Mouse (Mus musculus) B cell, adult (primary cell): ENCODE measurements around the gene Efs. TPM values are rescaled to one million over a fixed set of nuclear protein-coding genes. Genes with fewer than 3 reads are reported as not detected.

Source experiments
- total RNA-seq: library from RNA; stranded (reverse); gene quantifications from 4 replicates; pipeline ENCODE4 v1.2.4, GENCODE M21; 2023; ENCODE audit not compliant: inconsistent age

Efs gene
- total RNA-seq = not detected in 4 replicates

DNA sequence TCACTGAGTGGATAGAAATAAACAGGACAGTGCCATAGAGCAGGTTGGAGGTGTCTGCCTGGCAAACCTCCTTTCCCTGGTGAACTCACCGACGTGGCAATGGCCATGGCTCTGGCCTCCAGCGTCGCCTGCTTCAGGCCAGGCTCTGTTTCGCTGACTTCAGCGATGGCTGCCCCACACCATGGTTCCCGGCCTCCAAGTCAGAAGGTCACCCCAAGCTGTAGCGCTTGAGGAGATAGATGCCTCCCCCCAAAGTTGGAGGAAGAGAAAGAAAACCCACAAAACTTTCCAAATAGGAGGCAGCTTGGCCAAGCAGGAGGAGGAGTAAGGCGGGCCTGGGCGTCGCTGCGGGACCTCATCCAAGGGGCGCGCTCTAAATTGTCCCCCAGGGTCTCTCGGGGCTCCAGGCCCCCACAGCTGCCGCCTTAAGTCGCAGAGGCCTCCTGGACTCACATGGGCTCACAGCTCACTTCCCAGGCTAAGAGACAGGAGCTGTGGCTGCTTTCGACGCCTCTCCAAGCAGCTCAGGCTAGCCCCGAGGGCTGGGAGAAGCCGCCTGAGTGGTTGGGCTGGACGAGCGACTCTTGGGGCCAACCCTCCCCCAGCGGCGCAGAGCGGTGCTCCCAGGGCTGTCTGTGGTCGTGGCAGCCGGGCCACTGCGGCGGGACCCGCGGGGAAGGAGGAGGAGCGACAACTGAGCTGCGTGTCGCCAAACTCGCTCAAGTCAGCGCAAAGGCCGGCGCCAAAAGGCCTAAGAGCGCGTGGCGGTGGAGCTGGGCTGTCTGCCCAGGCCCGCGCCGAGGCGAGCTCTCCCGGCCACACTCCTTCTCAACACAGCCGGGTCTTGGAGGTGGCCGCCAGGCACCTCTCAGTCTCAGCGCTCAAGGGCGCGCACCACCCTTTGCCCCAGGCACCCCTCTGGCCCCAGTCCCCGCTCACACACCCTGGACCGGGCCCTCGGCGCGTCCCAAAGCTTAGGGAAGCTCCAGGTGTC, at the start of gene Efs:
Gene Efs (minus strand): TSS at position 778 of the 994 bp plus-strand sequence.

DNA sequence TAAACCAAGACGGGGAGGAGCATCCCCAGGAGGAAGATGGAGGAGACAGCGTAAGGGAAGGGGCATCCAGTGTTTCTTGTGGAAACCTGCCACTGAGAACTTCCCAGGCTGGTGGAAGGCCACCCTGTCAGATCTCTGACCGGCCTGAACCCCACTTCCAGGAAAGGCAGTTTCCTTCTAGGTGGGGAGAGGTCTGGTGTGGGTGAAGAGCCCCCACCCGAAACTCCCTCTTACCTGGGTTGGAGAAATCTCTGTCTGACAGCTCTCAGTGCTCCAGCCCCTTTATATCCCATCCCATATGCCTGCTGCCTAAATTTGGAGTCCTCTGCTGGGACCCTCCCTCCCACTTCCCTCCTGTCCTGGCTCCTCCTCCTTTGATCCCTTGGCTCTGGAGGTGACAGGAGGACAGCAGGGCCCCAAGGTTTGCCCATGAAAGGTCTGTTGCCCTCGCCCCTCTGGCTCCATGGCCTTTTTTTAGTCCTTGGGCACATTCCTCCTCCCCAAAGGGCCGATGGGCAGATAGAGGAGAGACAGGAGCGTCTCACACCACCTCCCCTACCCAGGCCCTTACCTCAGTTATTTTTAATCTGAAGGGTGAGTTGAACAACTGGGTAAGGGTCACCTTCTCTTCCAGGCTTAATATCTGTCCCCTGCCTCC, 40.5 kb upstream of the Efs start, which contains the start of gene Myh6:
Gene Myh6 (minus strand): TSS at position 608 of the 658 bp plus-strand sequence.

DNA sequence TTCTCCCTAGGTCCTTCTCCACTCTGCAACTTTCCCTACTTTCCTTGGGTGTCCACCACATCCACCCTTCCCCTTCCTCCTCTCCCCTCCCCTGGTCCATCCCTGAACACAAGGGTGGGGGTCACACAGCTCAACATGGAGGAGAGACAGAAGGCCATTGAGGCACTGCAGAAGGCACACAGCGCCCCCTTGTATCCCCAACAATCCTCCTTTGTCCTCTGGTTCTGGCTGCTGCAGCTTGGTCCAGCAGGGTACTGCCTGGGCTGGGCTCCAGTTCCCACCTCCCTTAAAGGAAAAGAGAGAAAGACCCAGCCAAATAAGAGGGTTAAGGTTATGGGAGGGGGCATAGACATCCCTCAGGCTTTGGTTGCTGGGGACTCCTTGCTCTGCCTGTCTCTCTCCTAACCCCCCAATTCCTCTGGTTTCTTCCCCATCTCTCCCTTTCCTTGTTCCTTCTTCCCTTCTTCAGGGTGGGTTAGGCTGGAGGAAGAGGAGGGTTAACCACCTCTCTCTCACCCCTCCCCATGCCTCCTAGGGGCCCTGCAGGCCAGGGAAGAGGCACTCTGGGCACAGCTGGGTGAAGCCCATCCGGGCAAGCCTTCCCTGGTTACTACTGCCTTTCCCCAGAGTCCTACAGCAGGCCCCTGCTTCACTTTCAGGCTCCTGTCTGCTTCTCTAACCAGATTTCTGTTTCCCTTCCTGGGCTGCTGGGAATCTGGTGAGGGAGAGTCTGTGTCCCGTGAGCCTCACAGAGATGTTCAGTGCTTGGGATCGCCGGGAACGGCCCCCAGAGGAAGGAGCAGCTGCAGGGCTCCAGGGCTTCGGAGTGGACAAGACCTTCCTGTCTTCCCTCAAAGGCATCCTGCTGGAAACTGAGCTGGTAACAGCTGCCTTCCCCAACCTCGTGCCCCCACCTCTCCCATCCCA, 10.2 kb upstream of the Efs start, which contains the start of gene Cmtm5:
Gene Cmtm5 (plus strand): TSS at position 358 of the 927 bp plus-strand sequence.

DNA sequence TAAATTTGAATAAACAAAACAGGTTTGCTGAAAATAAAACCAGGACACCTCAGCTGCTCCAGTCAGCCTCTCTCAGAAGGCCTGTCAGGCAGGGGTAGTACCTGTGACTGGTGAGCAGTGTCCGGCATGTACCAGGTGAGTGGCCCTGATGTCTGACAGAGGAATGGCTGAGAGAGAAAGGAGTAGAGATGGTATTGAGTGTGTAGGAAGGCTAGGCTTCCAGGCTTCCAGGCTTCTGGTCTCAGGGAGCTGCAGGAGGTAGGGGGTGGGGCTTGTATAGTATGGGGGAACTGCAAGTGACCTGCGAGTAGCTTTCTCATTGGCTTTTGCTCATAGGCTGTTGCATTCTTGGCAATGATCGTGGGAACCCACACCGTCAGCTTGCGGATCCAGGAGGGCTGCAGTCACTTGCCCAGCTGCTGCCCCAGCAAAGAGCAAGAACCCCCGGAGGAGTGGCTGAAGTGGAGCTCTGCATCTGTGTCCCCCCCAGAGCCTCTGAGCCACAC, 6.8 kb upstream of the Efs start, which contains the start of gene Il25:
Gene Il25 (plus strand): TSS at position 51 of the 506 bp plus-strand sequence.

DNA sequence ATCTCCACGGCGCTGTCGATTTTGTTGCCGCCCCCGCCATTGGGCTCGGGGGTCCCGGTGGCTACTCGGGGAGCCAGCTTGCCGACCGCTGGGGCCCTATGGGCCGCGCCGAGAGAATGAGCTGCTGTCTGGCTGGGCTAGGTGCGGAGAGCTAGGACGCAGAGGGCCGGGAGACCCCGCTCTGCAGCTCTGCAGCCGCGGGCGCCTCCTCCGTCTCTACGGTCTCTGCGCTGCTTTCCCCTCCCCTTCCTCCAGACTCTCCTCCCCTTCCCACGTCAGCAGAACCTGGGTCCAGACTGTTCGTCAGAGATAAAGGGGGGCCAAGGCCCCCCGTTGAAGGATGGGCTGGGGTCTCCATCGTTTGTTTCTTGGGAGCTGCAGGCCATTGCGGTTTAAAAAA, 13.0 kb downstream of the Efs start, which contains the start of gene Slc22a17:
Gene Slc22a17 (minus strand): TSS at position 247 of the 400 bp plus-strand sequence.

DNA sequence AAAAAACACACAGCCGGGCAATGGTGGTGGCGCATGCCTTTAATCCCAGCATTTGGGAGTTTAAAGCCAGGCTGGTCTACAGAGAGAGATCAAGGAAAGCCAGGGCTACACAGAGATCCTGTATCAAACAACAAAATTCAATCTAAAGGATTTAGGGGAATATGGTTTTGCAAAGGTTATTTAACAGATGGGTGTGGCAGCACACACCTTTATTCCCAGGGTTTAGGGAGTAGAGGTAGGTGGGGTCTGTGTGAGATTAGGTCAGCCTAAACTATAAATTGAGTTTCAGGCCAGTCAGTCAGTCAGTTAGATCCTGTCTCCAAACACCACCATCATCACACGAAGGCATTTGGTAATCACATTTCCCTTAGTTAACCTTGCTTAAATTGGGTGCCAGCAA, 33.7 kb downstream of the Efs start, which contains the start of gene Pabpn1:
Gene Pabpn1 (plus strand): TSS at position 301 of the 400 bp plus-strand sequence.

DNA sequence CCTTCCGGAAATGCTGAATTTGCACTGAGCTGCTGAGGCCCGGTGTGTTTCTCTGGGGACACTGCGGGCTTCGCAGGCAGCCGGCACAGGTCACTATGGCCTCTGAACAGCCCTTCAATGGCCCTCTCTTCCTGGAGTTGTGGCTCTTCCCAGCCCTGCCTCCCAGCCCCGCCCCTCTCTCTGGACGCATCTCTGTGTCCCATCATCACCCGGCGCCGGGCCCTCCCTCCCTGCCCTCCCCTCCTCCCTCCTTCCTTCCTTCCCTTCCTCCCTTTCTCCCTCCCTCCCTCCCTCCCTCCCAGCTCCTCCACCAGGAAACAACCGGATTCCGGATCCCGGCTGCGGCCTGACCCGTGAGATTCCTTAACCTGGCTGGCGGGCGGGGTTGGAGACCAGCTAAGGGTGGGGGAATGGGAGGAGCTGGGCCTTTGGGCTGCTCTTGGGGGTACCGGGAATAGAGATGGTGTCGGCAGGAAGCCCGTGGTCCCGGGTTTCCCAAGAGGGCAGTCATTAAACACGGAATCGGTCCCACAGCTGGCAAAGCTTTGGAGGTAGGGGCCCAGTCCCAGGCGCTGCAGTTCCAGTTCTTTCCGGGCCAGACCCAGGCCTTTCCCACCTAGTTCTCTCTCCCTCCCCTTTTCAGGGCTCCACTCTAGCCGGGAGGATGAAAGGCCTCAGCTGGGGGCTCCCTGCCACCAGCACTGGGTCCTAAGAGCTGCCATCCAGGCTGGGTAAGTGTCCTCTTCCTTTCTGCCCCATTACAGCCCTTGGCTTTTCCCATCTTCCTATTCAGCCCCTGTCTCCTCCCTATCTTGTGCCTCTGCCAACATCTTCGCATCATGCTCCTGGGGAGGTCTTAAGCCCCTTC, 42.5 kb downstream of the Efs start, which contains the start of the genes Bcl2l2 and Gm20521:
Gene Bcl2l2 (plus strand): TSS at position 224 of the 868 bp plus-strand sequence.
Gene Gm20521 (plus strand): TSS at position 288 of the 868 bp plus-strand sequence.

DNA sequence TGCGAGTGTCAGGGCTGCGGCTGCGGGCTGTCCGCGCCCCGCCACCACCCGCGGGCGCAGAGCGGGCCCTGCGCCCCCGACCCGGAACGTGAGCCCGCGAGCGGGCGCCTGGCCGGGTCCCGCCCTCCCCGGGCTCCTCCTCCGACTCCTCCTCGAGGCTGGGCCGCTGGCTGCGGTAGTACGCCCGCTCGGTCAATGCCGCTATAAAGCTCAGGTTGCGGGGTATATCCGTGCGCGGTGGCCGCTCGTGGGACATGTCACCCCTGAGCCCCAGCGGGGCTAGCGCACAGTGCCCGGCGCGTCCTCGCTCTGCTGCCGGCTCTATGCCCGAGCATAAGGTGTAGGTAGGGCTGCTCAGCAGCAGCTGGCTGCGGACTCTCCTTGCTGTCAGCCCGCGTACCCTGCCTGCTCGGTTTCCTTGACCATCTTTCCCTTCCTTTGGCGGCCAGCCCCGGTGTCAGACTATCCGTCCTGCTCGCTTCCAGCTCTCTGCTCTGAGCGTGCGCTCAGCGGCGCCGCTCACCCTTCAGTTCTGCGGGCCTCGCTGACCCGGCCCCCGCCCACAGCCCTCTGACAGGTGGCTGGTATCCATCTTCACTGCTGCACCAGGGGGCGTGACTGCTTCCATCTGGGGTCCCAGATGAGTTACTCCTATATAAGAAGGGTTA, 48.7 kb downstream of the Efs start, which contains the start of gene Ppp1r3e:
Gene Ppp1r3e (minus strand): TSS at position 503 of the 668 bp plus-strand sequence.

DNA sequence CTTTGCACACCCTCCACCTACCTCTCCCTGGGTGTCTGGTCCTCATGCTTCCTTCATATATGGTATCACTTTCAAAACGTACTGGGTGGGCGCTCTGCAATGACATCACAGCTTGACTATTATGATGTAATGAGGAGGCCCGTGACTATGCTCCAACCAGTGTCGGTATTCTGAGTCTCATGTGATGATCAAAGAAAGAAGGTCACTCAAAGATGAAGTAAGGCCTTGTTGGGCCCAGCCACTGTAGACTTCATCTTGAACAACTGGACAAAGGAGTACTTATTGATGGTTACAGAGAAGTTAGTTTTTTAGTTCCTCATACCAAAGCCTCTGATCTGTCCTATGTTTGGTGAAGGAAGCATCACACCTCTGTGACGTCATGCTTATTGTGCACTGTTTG, 55.1 kb downstream of the Efs start, which contains the start of gene Homez:
Gene Homez (minus strand): TSS at position 101 of the 400 bp plus-strand sequence.

Other genes starting within 250 kb of the Efs start
- gene 1700123O20Rik, start 239.9 kb downstream of the Efs start, total RNA-seq = 25.3 to 32.9 TPM (median 30.5 TPM) in 4 replicates
- gene Acin1, start 239.2 kb downstream of the Efs start, total RNA-seq = 488 to 550 TPM (median 542 TPM) in 4 replicates
- not detected in 4 replicates for gene Gm29776, start 227.3 kb downstream of the Efs start, total RNA-seq
- not detected in 4 replicates for gene Cebpe, start 214.0 kb downstream of the Efs start, total RNA-seq
- 0.27 to 0.51 TPM (median 0.37 TPM) in 4 replicates for gene Slc7a8, start 144.2 kb downstream of the Efs start, total RNA-seq
- not detected in 4 replicates for gene Rnf212b, start 112.0 kb downstream of the Efs start, total RNA-seq
- gene Homez, start 55.2 kb downstream of the Efs start, total RNA-seq = 4.9 to 10.9 TPM (median 7.9 TPM) in 4 replicates
- gene Ppp1r3e, start 48.6 kb downstream of the Efs start, total RNA-seq = 2.1 to 3.8 TPM (median 2.4 TPM) in 4 replicates
- 7.1 to 13.1 TPM (median 10.6 TPM) in 4 replicates for gene Bcl2l2, start 42.7 kb downstream of the Efs start, total RNA-seq
- 1.8 to 3.4 TPM (median 3.3 TPM) in 3 of 4 replicates, not detected in the other for gene Gm20521, start 42.7 kb downstream of the Efs start, total RNA-seq
- 262 to 290 TPM (median 280 TPM) in 4 replicates for gene Pabpn1, start 33.6 kb downstream of the Efs start, total RNA-seq
- 2.4 to 3.5 TPM (median 2.8 TPM) in 4 replicates for gene Slc22a17, start 13.0 kb downstream of the Efs start, total RNA-seq
- not detected in 4 replicates for gene Il25, start 6.6 kb upstream of the Efs start, total RNA-seq
- not detected in 4 replicates for gene Cmtm5, start 10.1 kb upstream of the Efs start, total RNA-seq
- gene Myh6, start 40.8 kb upstream of the Efs start, total RNA-seq = not detected in 4 replicates
- not detected in 4 replicates for gene Gm17428, start 50.8 kb upstream of the Efs start, total RNA-seq
- gene Myh7, start 68.5 kb upstream of the Efs start, total RNA-seq = not detected in 4 replicates
- gene Ngdn, start 89.3 kb upstream of the Efs start, total RNA-seq = 69.4 to 83.2 TPM (median 75.4 TPM) in 4 replicates
- gene Zfhx2, start 166.2 kb upstream of the Efs start, total RNA-seq = 14.3 to 17.6 TPM (median 16.0 TPM) in 4 replicates
- 5.5 to 7.5 TPM (median 6.3 TPM) in 4 replicates for gene Thtpa, start 168.7 kb upstream of the Efs start, total RNA-seq
- 120 to 145 TPM (median 128 TPM) in 4 replicates for gene Ap1g2, start 180.5 kb upstream of the Efs start, total RNA-seq
- gene Jph4, start 190.8 kb upstream of the Efs start, total RNA-seq = not detected in 4 replicates